Mouse (Mus musculus) lung, adult 2 months (tissue): ENCODE measurements around the gene Ssc4d.

Source experiments
- CTCF ChIP-seq: fragments of 200-500 bp; IDR thresholded peaks from 2 replicates; pipeline ENCODE4 v1.5.1; 2011; ENCODE audit warnings: mild to moderate bottlenecking, low read length, control low read depth; ENCODE audit not compliant: insufficient read depth
- POLR2A ChIP-seq: fragments of 200-500 bp; IDR thresholded peaks from 2 replicates; pipeline ENCODE4 v1.6.1; 2011; ENCODE audit warnings: low read depth, mild to moderate bottlenecking, control low read depth, low read length, borderline replicate concordance; ENCODE audit errors: extremely low read depth

DNA sequence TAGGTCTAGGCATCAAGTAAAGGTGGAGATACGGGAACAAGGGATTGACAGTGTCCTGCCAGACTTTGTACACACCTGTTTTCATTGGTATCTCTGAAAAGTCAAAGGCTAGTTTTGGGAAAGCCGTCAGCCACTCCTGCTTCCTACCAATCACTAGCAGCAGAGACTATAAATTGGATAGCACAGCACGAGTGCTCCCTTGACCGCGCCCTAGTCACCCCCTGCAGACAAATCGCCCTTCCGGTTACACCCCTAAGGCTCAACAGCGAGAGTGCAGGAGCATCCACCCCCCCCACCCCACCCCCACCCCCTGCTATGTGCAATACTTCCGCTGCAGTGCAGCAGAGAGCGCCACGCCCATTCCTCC lies 12.2 kb downstream of the Ssc4d start:
- no peak for TF ChIP-seq CTCF
- TF ChIP-seq POLR2A, result peak; percentile 69; the same call in 1 of the 2 replicates
